Mouse (Mus musculus): ENCODE measurements around the gene Olfr1123. TPM values are rescaled to one million over a fixed set of nuclear protein-coding genes. Genes with fewer than 3 reads are reported as not detected.
"Not testable (repeated sequence)": the region's sequence is repeated elsewhere in the genome, so short reads cannot be mapped to it uniquely, and the experiment has no call there.

The Olfr1123 gene
- total and polyA plus RNA-seq, 3 experiments, result not detected

DNA sequence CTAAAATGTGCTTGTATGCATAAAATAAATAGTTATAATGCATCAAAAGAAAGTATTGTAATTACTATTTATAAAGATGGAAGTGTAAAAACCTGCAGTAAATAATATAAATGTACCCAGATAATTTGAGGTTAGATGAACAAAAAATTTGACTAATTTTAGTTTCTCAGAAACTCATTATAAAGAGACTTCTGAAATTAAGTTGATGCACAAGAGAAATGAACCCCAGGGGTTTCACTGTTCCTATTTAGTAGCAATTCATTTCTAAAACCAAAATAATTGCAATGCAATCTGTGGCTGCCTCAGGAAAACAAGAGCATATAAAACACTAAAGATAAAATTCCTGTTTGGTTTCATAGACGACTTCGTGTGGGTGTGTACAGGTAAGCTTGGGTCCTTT, 30.9 kb upstream of the Olfr1123 start, which contains the start of gene Olfr1122:
TSS of gene Olfr1122 (plus strand) at position 301 of the 400 bp plus-strand sequence.
- TF ChIP-seq CHD2 (IDR thresholded peaks at IDR 0.05; ENCODE audit: low read length) (no peak), TCF12 (IDR thresholded peaks at IDR 0.05; ENCODE audit: low read depth, low read length) (no peak), E2F4 (IDR thresholded peaks at IDR 0.05; ENCODE audit: borderline replicate concordance, low read depth, low read length) (no peak), BHLHE40 (IDR thresholded peaks at IDR 0.05; ENCODE audit: borderline replicate concordance, low read depth, low read length) (no peak), HCFC1 (IDR thresholded peaks at IDR 0.05; ENCODE audit: low read depth, low read length) (no peak), NELFE (IDR thresholded peaks at IDR 0.05; ENCODE audit: low read depth, low read length) (no peak), SIN3A (IDR thresholded peaks at IDR 0.05; ENCODE audit: low read length) (no peak), ELF1 (IDR thresholded peaks at IDR 0.05; ENCODE audit: low read depth, low read length) (no peak)
- H3K27ac ChIP-seq (ENCODE audit: control insufficient read depth, low read depth, low read length), result no peak within 1 kb of the TSS
- H3K4me3 ChIP-seq (ENCODE audit: control insufficient read depth in 1 of 2, insufficient read depth in 1 of 2, low read depth in 2 of 2, low read length in 2 of 2), result no peak within 1 kb of the TSS
- no peaks in the 10 kb centered on the region for H3K4me1 ChIP-seq (ENCODE audit: control insufficient read depth in 1 of 2, insufficient read depth in 2 of 2, low read length in 2 of 2)
- no peaks in the 10 kb centered on the region for H3K36me3 ChIP-seq (ENCODE audit: control insufficient read depth in 1 of 2, insufficient read depth in 2 of 2, low read length in 2 of 2)
- DNase-seq (ENCODE audit: low read depth, low spot score), result no peak
- no peaks in the 10 kb centered on the region for H3K27me3 ChIP-seq (ENCODE audit: control insufficient read depth in 1 of 2, insufficient read depth in 2 of 2, low read length in 2 of 2)
- no peaks in the 10 kb centered on the region for H3K9me3 ChIP-seq (replicated peaks; ENCODE audit: insufficient read depth, low read length)
- no peak within 1 kb of the TSS for H3K9ac ChIP-seq (ENCODE audit: control insufficient read depth, low read depth, low read length, poor library complexity, severe bottlenecking)
- H3K79me2 ChIP-seq (ENCODE audit: control insufficient read depth, insufficient read depth, low read length, poor library complexity), result no peaks in the 10 kb centered on the region

GRCm38 (mm10) chr2:87393605-87394004, 22.8 kb upstream of the Olfr1123 start:
- not testable (repeated sequence) for H3K4me3 ChIP-seq (ENCODE audit: control insufficient read depth in 1 of 2, insufficient read depth in 1 of 2, low read depth in 2 of 2, low read length in 2 of 2); H3K4me1 ChIP-seq (ENCODE audit: control insufficient read depth in 1 of 2, insufficient read depth in 2 of 2, low read length in 2 of 2); H3K27ac ChIP-seq (ENCODE audit: control insufficient read depth, low read depth, low read length); H3K79me2 ChIP-seq (ENCODE audit: control insufficient read depth, insufficient read depth, low read length, poor library complexity); H3K36me3 ChIP-seq (ENCODE audit: control insufficient read depth in 1 of 2, insufficient read depth in 2 of 2, low read length in 2 of 2); H3K27me3 ChIP-seq (ENCODE audit: control insufficient read depth in 1 of 2, insufficient read depth in 2 of 2, low read length in 2 of 2); H3K9ac ChIP-seq (ENCODE audit: control insufficient read depth, low read depth, low read length, poor library complexity, severe bottlenecking); DNase-seq (ENCODE audit: low read depth, low spot score); H3K9me3 ChIP-seq (replicated peaks; ENCODE audit: insufficient read depth, low read length)

DNA sequence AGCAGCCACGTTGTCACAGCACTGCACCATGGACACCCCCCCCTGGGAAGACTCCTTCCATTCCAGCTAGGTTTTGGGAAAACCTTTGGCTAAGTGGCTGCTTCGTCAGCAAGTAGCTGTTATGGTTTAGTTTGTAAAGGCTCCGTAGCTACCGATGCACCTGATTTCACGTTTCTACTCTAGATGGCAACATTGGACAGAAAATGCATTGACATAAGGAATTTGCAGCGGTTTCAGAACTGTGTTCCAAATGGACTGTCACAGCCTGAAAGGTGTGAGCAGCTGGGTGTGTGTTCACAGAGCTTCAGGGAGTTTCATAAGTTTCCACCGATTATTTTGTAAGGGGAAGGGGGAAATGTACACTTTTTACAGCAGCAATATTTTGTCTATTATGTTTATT, 21.7 kb upstream of the Olfr1123 start:
- not testable (repeated sequence) for DNase-seq (ENCODE audit: low read depth, low spot score); H3K79me2 ChIP-seq (ENCODE audit: control insufficient read depth, insufficient read depth, low read length, poor library complexity); H3K9ac ChIP-seq (ENCODE audit: control insufficient read depth, low read depth, low read length, poor library complexity, severe bottlenecking); H3K27me3 ChIP-seq (ENCODE audit: control insufficient read depth in 1 of 2, insufficient read depth in 2 of 2, low read length in 2 of 2); H3K9me3 ChIP-seq (replicated peaks; ENCODE audit: insufficient read depth, low read length); H3K27ac ChIP-seq (ENCODE audit: control insufficient read depth, low read depth, low read length); H3K36me3 ChIP-seq (ENCODE audit: control insufficient read depth in 1 of 2, insufficient read depth in 2 of 2, low read length in 2 of 2); H3K4me3 ChIP-seq (ENCODE audit: control insufficient read depth in 1 of 2, insufficient read depth in 1 of 2, low read depth in 2 of 2, low read length in 2 of 2); H3K4me1 ChIP-seq (ENCODE audit: control insufficient read depth in 1 of 2, insufficient read depth in 2 of 2, low read length in 2 of 2)

DNA sequence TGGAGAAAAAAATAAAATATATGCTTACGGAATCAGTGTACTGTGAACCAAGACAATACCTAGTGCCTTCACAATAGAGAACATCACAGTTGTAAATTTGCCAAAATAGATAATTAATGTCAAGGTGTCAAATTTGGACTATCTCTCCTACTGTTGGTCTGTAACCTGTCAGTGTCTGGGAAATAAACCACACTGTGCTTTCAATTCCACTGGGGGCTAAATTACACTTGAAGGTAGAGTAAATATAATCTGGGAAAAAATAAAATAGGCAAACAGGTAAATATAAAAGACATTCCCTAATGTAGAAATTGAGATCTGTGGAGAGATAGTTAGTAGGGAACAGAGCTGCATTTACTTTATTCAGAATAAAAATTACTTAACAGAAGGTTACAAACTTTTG, 13.5 kb downstream of the Olfr1123 start, which contains the start of gene Olfr1124:
TSS of gene Olfr1124 (plus strand) at position 301 of the 400 bp plus-strand sequence.
- Histone ChIP-seq H3K79me2 (ENCODE audit: control insufficient read depth, insufficient read depth, low read length, poor library complexity) (no peaks in the 10 kb centered on the region), H3K4me1 (ENCODE audit: control insufficient read depth in 1 of 2, insufficient read depth in 2 of 2, low read length in 2 of 2) (no peaks in the 10 kb centered on the region), H3K9ac (ENCODE audit: control insufficient read depth, low read depth, low read length, poor library complexity, severe bottlenecking) (no peak within 1 kb of the TSS), H3K27ac (ENCODE audit: control insufficient read depth, low read depth, low read length) (no peak within 1 kb of the TSS), H3K27me3 (ENCODE audit: control insufficient read depth in 1 of 2, insufficient read depth in 2 of 2, low read length in 2 of 2) (no peaks in the 10 kb centered on the region), H3K36me3 (ENCODE audit: control insufficient read depth in 1 of 2, insufficient read depth in 2 of 2, low read length in 2 of 2) (no peaks in the 10 kb centered on the region), H3K4me3 (ENCODE audit: control insufficient read depth in 1 of 2, insufficient read depth in 1 of 2, low read depth in 2 of 2, low read length in 2 of 2) (no peak within 1 kb of the TSS), H3K9me3 (replicated peaks; ENCODE audit: insufficient read depth, low read length) (no peaks in the 10 kb centered on the region)
- no peak for DNase-seq (ENCODE audit: low read depth, low spot score)
- no peak for TF ChIP-seq CHD1 (IDR thresholded peaks at IDR 0.05; ENCODE audit: low read depth, low read length)
- TF ChIP-seq KAT2A (conservative IDR thresholded peaks at IDR 0.05; ENCODE audit: low read depth, low read length), result no peak
- no peak for TF ChIP-seq CHD2 (IDR thresholded peaks at IDR 0.05; ENCODE audit: low read length)
- TF ChIP-seq NELFE (IDR thresholded peaks at IDR 0.05; ENCODE audit: low read depth, low read length), result no peak
- TF ChIP-seq SMC3 (IDR thresholded peaks at IDR 0.05; ENCODE audit: low read depth, low read length), result no peak
- no peak for TF ChIP-seq ETS1 (IDR thresholded peaks at IDR 0.05; ENCODE audit: low read depth, low read length)
- TF ChIP-seq ELF1 (IDR thresholded peaks at IDR 0.05; ENCODE audit: low read depth, low read length), result no peak
- no peak for TF ChIP-seq MEF2A (IDR thresholded peaks at IDR 0.05; ENCODE audit: extremely low read depth, insufficient replicate concordance, low read depth, low read length, poor library complexity, severe bottlenecking)
- no peak for TF ChIP-seq UBTF (IDR thresholded peaks at IDR 0.05; ENCODE audit: borderline replicate concordance, insufficient read depth, low read depth, low read length)
- no peak for TF ChIP-seq MYB (IDR thresholded peaks at IDR 0.05; ENCODE audit: low read depth, low read length)
- no peak for TF ChIP-seq POLR2A (IDR thresholded peaks at IDR 0.05; ENCODE audit: control insufficient read depth in 1 of 2, insufficient read depth in 1 of 2, low read depth in 1 of 2, low read length in 2 of 2, poor library complexity in 1 of 2)
- TF ChIP-seq NRF1 (IDR thresholded peaks at IDR 0.05; ENCODE audit: insufficient read depth, low read depth, low read length, poor library complexity, severe bottlenecking), result no peak
- no peak for TF ChIP-seq MAZ (IDR thresholded peaks at IDR 0.05; ENCODE audit: low read depth, low read length)
